Mouse (Mus musculus): ENCODE data around the gene Serpinb8.

Gene Serpinb8

GRCm38 (mm10) chr1:107589691-107590470 is at the start of gene Serpinb8:
Serpinb8 (plus strand) TSS chr1:107590006.
- DNase-seq: peak; percentile 78

- no peak for DNase-seq
Observed at GRCm38 (mm10) chr1:107559494-107559893, 30.3 kb upstream of the Serpinb8 start.

DNA sequence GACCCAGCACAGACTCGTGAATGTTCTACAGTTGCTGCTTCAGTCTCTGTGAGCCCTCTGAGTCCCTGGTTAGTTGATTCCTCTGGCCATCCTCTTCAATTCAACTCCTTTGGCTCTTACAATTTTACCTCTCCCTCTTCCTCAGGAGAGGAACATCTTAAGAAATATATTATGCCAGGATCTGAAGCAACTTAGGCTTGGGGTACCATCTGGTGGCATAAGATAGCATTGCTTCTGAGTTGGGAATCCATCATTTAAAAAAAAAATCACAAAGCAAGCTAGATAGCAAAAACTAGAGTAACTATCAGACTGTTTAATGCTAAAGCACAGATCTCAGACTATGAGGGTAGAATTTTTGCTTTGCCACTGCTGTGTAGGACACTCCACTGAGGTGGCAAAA is 27.7 kb upstream of the Serpinb8 start:
- no peak for DNase-seq

- peak; percentile 32 for DNase-seq
Observed at GRCm38 (mm10) chr1:107565644-107566043, 24.2 kb upstream of the Serpinb8 start.

DNA sequence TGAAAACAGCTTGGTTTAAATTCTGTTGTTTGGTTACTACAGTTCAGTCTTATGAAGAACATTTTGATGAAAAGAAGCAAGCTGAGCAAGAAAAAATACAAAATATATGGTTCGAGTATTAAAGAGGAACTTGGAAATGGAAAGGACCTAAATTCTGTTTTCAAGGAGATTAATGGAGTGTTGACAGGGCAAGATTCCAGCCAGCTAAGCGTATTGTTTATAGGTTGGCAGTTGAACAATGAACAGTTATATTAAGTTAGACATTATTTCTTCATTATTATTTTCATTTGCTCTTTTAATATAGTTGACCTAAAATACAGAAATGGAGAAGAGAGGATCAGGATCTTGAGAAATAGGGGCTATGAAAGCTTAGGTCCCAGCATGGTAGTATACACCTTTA is 13.7 kb upstream of the Serpinb8 start:
- no peak for DNase-seq

DNA sequence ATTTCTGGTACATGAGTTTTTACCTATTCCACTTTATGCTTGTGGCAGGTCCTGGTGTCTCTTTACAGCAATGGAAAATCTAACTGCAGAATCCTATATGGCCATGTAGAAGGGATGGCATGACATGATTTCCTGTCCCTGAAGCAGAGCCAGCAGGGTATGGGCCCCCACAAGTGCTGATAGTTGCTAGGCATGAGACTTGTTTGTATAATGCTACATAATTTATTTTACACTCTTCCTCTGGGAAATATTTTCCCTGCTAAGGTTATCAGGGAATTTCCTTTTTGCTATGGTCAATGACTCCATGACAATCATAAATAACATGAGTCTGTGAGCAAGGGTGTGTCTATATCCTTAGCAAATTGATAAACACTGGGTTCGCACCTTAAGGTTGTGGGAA is 12.3 kb upstream of the Serpinb8 start:
- DNase-seq: no peak

- no peak for DNase-seq
Observed at GRCm38 (mm10) chr1:107581220-107581619, 8.6 kb upstream of the Serpinb8 start.

GRCm38 (mm10) chr1:107582900-107583299 is 6.9 kb upstream of the Serpinb8 start:
- DNase-seq: no peak

DNA sequence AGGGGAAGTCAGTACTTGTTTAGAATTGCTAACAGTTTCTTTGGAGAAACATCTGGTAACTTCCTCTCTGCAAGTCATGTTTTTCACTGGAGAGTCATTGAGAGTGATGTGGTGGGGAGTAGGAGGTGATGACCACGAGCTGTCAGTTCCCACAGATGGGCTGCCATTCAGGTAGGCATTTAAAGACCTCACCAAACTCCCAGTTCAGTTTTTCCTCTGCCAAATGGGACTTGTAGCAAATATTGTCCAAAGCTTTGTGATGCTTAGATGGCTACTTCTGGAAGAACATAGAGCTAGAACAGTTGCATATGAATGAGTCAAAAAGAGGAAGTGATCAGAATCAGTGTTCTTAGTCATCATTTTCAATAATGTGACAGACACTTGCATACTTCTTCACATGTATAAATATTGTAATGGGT is 5.8 kb upstream of the Serpinb8 start:
- peak; percentile 7 for DNase-seq

DNA sequence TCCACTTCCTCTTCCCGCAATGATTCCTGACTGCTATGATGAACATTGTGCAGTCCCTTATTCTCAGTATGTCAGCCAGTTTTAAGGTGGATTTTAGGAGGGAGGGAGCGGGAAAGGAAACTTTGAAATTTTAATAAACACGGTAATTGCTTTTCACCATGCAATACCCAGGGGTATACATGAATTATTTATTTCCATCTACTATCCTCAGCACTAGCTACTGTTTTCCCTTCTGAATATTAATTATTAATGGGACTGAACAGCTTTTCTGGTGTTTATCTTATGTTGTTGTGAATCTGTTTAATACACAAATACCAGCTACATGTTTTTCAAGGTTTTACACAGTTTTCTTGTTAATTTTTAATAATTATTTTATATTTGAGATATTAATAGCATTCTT is 4.9 kb upstream of the Serpinb8 start:
- no peak for DNase-seq

DNA sequence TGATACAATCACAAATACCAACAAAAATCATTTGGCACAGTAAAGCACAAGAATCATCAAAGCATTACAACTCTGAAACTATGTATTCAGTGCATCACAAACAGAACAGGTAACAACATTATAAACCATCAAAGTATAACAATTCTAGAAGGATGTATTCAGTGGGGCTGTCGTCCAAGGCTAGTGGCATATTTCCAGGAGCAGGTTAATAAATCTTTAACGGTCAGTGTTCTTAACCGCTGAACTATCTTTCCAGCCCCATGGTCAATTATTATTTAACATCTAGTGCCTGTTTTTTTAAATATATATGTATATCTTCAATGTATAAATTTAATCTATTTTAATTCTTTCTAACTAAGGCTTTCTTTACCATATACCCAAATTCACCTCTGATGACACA is 3.6 kb upstream of the Serpinb8 start:
- no peak for DNase-seq

GRCm38 (mm10) chr1:107588206-107588605 is 1.6 kb upstream of the Serpinb8 start:
- no peak for DNase-seq

GRCm38 (mm10) chr1:107588642-107589041 is 1.2 kb upstream of the Serpinb8 start:
- no peak for DNase-seq

GRCm38 (mm10) chr1:107592644-107593043 is 2.8 kb downstream of the Serpinb8 start:
- peak; percentile 4 for DNase-seq

- peak; percentile 16 for DNase-seq
Observed at GRCm38 (mm10) chr1:107593469-107593868, 3.7 kb downstream of the Serpinb8 start.

DNA sequence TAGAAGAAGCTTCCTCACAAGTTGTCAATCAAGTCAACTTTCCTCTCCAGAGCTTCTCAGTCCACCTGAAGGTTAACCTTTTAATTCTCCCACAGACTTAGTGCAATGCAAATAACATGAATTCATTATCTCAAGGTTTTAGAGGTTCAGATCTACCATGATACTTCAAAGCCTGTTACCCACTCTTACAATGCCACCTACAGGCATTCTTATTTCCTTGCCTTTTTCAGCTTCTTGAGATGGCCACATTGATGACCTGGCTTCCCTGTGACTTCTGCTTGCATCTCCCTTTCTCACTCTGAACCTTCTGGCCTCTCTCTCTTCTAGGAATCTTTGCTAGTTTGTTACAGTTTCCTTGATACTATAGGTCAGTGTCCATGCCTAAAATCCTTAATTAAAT is 7.1 kb downstream of the Serpinb8 start:
- DNase-seq: no peak

- DNase-seq: peak; percentile 7
Observed at GRCm38 (mm10) chr1:107598476-107598875, 8.7 kb downstream of the Serpinb8 start.

DNA sequence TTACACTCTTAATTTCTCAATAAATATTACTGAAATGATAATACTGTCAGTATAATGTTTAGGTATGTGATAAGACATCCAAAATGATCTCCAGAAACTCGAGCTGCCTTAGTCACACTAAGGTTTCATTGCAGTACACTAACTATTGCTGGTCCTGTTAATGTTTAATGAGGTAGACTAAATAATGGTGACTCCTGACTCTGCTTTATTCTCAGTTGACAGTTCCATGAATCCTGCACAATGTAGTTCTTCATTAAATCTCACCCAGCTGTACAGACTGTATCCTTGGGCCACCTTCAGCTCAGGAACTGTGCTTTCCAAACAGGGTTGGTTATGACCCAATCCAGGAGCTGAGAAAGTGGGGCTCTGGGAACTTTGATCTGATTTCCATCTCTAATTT is 19.1 kb downstream of the Serpinb8 start:
- DNase-seq: no peak

GRCm38 (mm10) chr1:107614087-107614486 is 24.3 kb downstream of the Serpinb8 start:
- DNase-seq: no peak

- no peak for DNase-seq
Observed at GRCm38 (mm10) chr1:107622017-107622416, 32.2 kb downstream of the Serpinb8 start.

- DNase-seq: peak; percentile 15
Observed at GRCm38 (mm10) chr1:107635936-107636335, 46.1 kb downstream of the Serpinb8 start.

DNA sequence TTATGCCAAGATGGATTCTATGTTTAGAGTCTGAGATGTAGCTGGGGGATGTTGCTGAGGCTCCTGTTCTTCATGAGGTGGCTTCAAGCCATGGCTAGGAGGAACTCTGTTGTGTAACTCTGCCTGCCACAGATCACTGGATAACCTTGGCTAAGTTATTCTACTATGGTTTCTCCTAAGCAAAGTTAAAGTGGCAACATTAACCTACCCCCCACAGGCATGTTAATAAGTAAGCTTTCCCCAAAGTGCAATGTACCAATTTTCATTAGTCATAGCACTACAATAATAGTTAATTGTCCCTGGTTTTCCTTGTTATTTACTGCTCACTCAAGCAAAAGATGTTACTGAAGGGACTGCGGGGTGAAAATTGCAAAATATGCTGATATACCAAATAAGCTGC is 48.2 kb downstream of the Serpinb8 start:
- DNase-seq: no peak

- no peak for DNase-seq
Observed at GRCm38 (mm10) chr1:107638459-107638858, 48.7 kb downstream of the Serpinb8 start.

- DNase-seq: no peak
Observed at GRCm38 (mm10) chr1:107642457-107643118, 52.8 kb downstream of the Serpinb8 start.
